Mouse (Mus musculus) heart, postnatal 0 days (tissue): ENCODE data around the gene Fgfr2.

Experiments
- CTCF ChIP-seq: IDR thresholded peaks from 2 replicates; pipeline ENCODE4 v1.5.1; 2016; ENCODE audit warnings: antibody characterized with exemption, control low read depth, low read depth
- EP300 ChIP-seq: IDR thresholded peaks from 2 replicates; pipeline ENCODE4 v1.6.1; 2016; ENCODE audit warnings: antibody characterized with exemption, low read depth

DNA sequence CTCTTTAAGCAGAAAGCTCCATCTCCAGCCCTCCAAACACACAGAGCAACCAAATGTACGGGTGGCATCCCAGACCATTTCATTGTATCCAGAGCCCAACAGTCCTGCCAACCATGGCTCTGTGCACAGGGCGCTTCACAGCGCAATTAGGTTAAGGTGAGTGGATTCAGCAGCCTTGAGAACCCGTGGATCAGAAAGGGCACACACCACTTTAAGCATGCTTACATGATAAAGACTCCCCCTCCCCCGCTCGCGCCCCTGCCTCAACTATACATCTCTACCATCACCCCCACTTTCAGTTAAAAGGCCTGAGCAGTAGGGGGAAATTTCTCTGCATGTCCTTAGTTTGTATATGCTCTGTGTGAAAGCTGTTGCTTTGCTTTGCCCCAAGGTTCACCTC, 2785.5 kb downstream of the Fgfr2 start:
- no peak for TF ChIP-seq EP300
- no peak for TF ChIP-seq CTCF
